Mouse (Mus musculus) lung, adult 2 months (tissue): Measurements from ENCODE around the gene Immp2l.

Experiments used
- CTCF ChIP-seq: fragments of 200-500 bp; IDR thresholded peaks from 2 replicates; pipeline ENCODE4 v1.5.1; 2011; ENCODE audit warnings: mild to moderate bottlenecking, low read length, control low read depth; ENCODE audit not compliant: insufficient read depth
- POLR2A ChIP-seq: fragments of 200-500 bp; IDR thresholded peaks from 2 replicates; pipeline ENCODE4 v1.6.1; 2011; ENCODE audit warnings: low read depth, mild to moderate bottlenecking, control low read depth, low read length, borderline replicate concordance; ENCODE audit errors: extremely low read depth

GRCm38 (mm10) chr12:41668280-41668679 is 644.4 kb downstream of the Immp2l start:
- TF ChIP-seq CTCF (no peak), POLR2A (no peak)
